Mouse (Mus musculus) spleen, adult 2 months (tissue): ENCODE data around the gene Lpcat3. TPM values are rescaled to one million over a fixed set of nuclear protein-coding genes. Genes with fewer than 3 reads are reported as not detected.

ENCODE experiments used
- DNase-seq, 2 experiments: peaks; one replicate each; pipeline versions ENCODE4 v3.0.0 to v3.0.0-alpha.2; 2012 to 2021; ENCODE audit warnings: low spot score in 2 of 2, low read depth in 1 of 2
- H3K27ac ChIP-seq: fragments of 200-500 bp; 2 replicates; pipeline ENCODE4 v1.5.1; 2012; ENCODE audit warnings: low read length, inconsistent platforms; ENCODE audit not compliant: insufficient read depth
- H3K27me3 ChIP-seq: fragments of 200-500 bp; 2 replicates; pipeline ENCODE4 v1.6.1; 2012; ENCODE audit warnings: mild to moderate bottlenecking, moderate library complexity, low read length, inconsistent platforms; ENCODE audit not compliant: control insufficient read depth, insufficient read depth
- H3K36me3 ChIP-seq: fragments of 200-500 bp; 2 replicates; pipeline ENCODE4 v1.6.1; 2012; ENCODE audit warnings: mild to moderate bottlenecking, low read length, inconsistent platforms; ENCODE audit not compliant: control insufficient read depth, insufficient read depth
- H3K4me1 ChIP-seq: fragments of 200-500 bp; 2 replicates; pipeline ENCODE4 v1.6.1; 2011; ENCODE audit warnings: inconsistent platforms; ENCODE audit not compliant: control insufficient read depth, insufficient read depth, insufficient read length
- H3K4me3 ChIP-seq: fragments of 200-500 bp; 2 replicates; pipeline ENCODE4 v1.5.1; 2011; ENCODE audit warnings: mild to moderate bottlenecking, inconsistent platforms; ENCODE audit not compliant: insufficient read depth, insufficient read length; ENCODE audit errors: extremely low read depth
- CTCF ChIP-seq: fragments of 200-500 bp; IDR thresholded peaks from 2 replicates; pipeline ENCODE4 v1.5.1; 2011; ENCODE audit warnings: mild to moderate bottlenecking, inconsistent platforms; ENCODE audit not compliant: insufficient read depth, insufficient read length, insufficient replicate concordance; ENCODE audit errors: extremely low read depth
- POLR2A ChIP-seq: fragments of 200-500 bp; IDR thresholded peaks from 2 replicates; pipeline ENCODE4 v1.6.1; 2011; ENCODE audit warnings: low read depth, low read length, inconsistent platforms
- WGBS: fragments of 180-500 bp; shearing (Covaris S2); methylation state at CpG from one replicate; pipeline ENCODE4 v1.1.7; 2018; 5-methylcytosine and 5-hydroxymethylcytosine counted together
- polyA plus RNA-seq: library from polyadenylated mRNA; depleted of rRNA; stranded (reverse); fragments of >200 nt; gene quantifications from 2 replicates; pipeline ENCODE4 v1.2.3, GENCODE M21; 2012; rRNA removed

Gene Lpcat3
- polyA plus RNA-seq, 1 experiment: 65.1 TPM

- 0 out of 2 replicates have a peak overlapping the region, but pooled peaks have one; percentile 32 for H3K27ac ChIP-seq
- no peaks in the 10 kb centered on the region for H3K27me3 ChIP-seq
- peaks cover 4% of the 10 kb centered on the region; the same call in 1 of the 2 replicates for H3K4me1 ChIP-seq
- 72% methylated on average over 8 of the region's 8 CpGs for WGBS
- peaks cover 7% of the 10 kb centered on the region for H3K36me3 ChIP-seq
- no peak for DNase-seq
- no peak for TF ChIP-seq POLR2A
- TF ChIP-seq CTCF: no peak
- H3K4me3 ChIP-seq: no peak overlapping the region
Measured at GRCm38 (mm10) chr6:124750405-124750804, 87.6 kb downstream of the Lpcat3 start.

- no peak overlapping the region for H3K27ac ChIP-seq
- no peak overlapping the region for H3K4me3 ChIP-seq
- TF ChIP-seq POLR2A (no peak), CTCF (no peak)
- peaks cover 4% of the 10 kb centered on the region; the same call in 1 of the 2 replicates for H3K36me3 ChIP-seq
- no peak for DNase-seq
- H3K27me3 ChIP-seq: no peaks in the 10 kb centered on the region
- WGBS: 89% methylated on average over 2 of the region's 2 CpGs
- H3K4me1 ChIP-seq: no peaks in the 10 kb centered on the region; the same call in 1 of the 2 replicates
Measured at GRCm38 (mm10) chr6:124753861-124754260, 91.0 kb downstream of the Lpcat3 start.

Other genes starting within 250 kb of the Lpcat3 start
- gene Pex5, start 248.0 kb upstream of the Lpcat3 start, polyA plus RNA-seq: 18.5 and 20.9 TPM in 2 replicates
- 0.68 and 0.95 TPM in 2 replicates for gene Clstn3, start 198.2 kb upstream of the Lpcat3 start, polyA plus RNA-seq
- 1.3 and 1.5 TPM in 2 replicates for gene C1rl, start 169.9 kb upstream of the Lpcat3 start, polyA plus RNA-seq
- 17.8 and 20.1 TPM in 2 replicates for gene C1ra, start 150.6 kb upstream of the Lpcat3 start, polyA plus RNA-seq
- gene C1s1, start 120.7 kb upstream of the Lpcat3 start, polyA plus RNA-seq: 30.0 and 39.4 TPM in 2 replicates
- 0.05 TPM in 1 of 2 replicates, not detected in the other for gene C1rb, start 92.7 kb upstream of the Lpcat3 start, polyA plus RNA-seq
- 0.04 and 0.07 TPM in 2 replicates for gene C1s2, start 26.9 kb upstream of the Lpcat3 start, polyA plus RNA-seq
- 46.2 and 47.9 TPM in 2 replicates for gene Emg1, start 49.2 kb downstream of the Lpcat3 start, polyA plus RNA-seq
- 96.5 and 103 TPM in 2 replicates for gene Phb2, start 49.3 kb downstream of the Lpcat3 start, polyA plus RNA-seq
- 281 and 332 TPM in 2 replicates for gene Ptpn6, start 75.7 kb downstream of the Lpcat3 start, polyA plus RNA-seq
- gene Grcc10, start 78.3 kb downstream of the Lpcat3 start, polyA plus RNA-seq: 209 and 225 TPM in 2 replicates
- not detected in 2 replicates for gene Gm45234, start 93.0 kb downstream of the Lpcat3 start, polyA plus RNA-seq
- 37.4 and 41.3 TPM in 2 replicates for gene Atn1, start 93.5 kb downstream of the Lpcat3 start, polyA plus RNA-seq
- gene Eno2, start 106.6 kb downstream of the Lpcat3 start, polyA plus RNA-seq: 2.9 and 3.2 TPM in 2 replicates
- 1.2 and 1.8 TPM in 2 replicates for gene Lrrc23, start 116.7 kb downstream of the Lpcat3 start, polyA plus RNA-seq
- 10.3 and 13.5 TPM in 2 replicates for gene Spsb2, start 145.6 kb downstream of the Lpcat3 start, polyA plus RNA-seq
- gene Tpi1, start 151.3 kb downstream of the Lpcat3 start, polyA plus RNA-seq: 74.7 and 89.3 TPM in 2 replicates
- gene Usp5, start 166.5 kb downstream of the Lpcat3 start, polyA plus RNA-seq: 53.8 and 65.3 TPM in 2 replicates
- 30.4 and 39.0 TPM in 2 replicates for gene Cdca3, start 166.5 kb downstream of the Lpcat3 start, polyA plus RNA-seq
- 0.13 and 0.37 TPM in 2 replicates for gene Gnb3, start 177.2 kb downstream of the Lpcat3 start, polyA plus RNA-seq
- gene P3h3, start 194.7 kb downstream of the Lpcat3 start, polyA plus RNA-seq: 9.3 and 10.8 TPM in 2 replicates
- 2.7 and 3.0 TPM in 2 replicates for gene Gpr162, start 201.0 kb downstream of the Lpcat3 start, polyA plus RNA-seq
- gene Cd4, start 225.2 kb downstream of the Lpcat3 start, polyA plus RNA-seq: 34.2 and 35.9 TPM in 2 replicates
- gene Lag3, start 248.7 kb downstream of the Lpcat3 start, polyA plus RNA-seq: 10.9 and 18.2 TPM in 2 replicates